Mouse (Mus musculus): ENCODE measurements around the gene Ccdc154.

DNA sequence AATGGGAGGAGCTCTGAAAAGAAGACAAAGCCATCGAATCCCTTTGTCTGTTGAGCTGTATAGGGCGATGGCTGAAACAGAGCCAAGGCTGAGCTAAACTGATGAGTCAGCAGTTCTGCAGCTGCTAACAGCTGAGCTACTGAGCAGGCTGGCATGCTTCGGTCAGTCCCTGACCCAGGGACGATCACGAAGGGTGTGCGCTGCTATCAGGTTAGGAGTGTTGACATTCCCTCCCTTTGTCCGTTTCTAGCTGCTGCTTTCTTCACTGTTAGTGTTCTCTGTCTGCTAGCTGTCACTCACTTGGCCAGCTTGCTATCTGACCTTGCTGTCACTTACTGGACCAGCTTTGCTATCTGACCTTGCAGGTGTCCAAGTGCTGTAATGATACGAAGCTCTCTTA lies 35.2 kb upstream of the Ccdc154 start:
- TF ChIP-seq RAD21 (IDR thresholded peaks at IDR 0.05; ENCODE audit: low read depth, low read length) (no peak), MXI1 (IDR thresholded peaks at IDR 0.05; ENCODE audit: low read depth, low read length) (no peak), MYC (IDR thresholded peaks at IDR 0.05; ENCODE audit: low read depth, low read length) (no peak), NELFE (IDR thresholded peaks at IDR 0.05; ENCODE audit: low read depth, low read length) (no peak), MEF2A (IDR thresholded peaks at IDR 0.05; ENCODE audit: extremely low read depth, insufficient replicate concordance, low read depth, low read length, poor library complexity, severe bottlenecking) (no peak), CTCF (IDR thresholded peaks at IDR 0.05 in 2 of 3, conservative IDR thresholded peaks at IDR 0.05 in 1 of 3; ENCODE audit: control insufficient read depth in 1 of 3, insufficient read depth in 1 of 3, low read depth in 2 of 3, low read length in 3 of 3, poor library complexity in 1 of 3, severe bottlenecking in 1 of 3) (no peak), POLR2A (IDR thresholded peaks at IDR 0.05; ENCODE audit: control insufficient read depth in 1 of 2, insufficient read depth in 1 of 2, low read depth in 1 of 2, low read length in 2 of 2, poor library complexity in 1 of 2) (no peak), HCFC1 (IDR thresholded peaks at IDR 0.05; ENCODE audit: low read depth, low read length) (no peak), GATA1 (IDR thresholded peaks at IDR 0.05; ENCODE audit: low read depth, low read length) (no peak), EP300 (IDR thresholded peaks at IDR 0.05; ENCODE audit: low read depth in 1 of 2, low read length in 2 of 2) (peak in 1 of 2 experiments; percentile 21; a peak in 2 of 4 replicates), ZMIZ1 (IDR thresholded peaks at IDR 0.05; ENCODE audit: low read depth, low read length) (no peak), MAX (IDR thresholded peaks at IDR 0.05; ENCODE audit: low read length) (no peak)
